Mouse (Mus musculus) NIH3T3 (cell line): ENCODE results near the gene Eprs.
"Not testable (repeated sequence)": the region's sequence is repeated elsewhere in the genome, so short reads cannot be mapped to it uniquely, and the experiment has no call there.

Experiments used
- DNase-seq: peaks from one replicate; pipeline ENCODE4 v3.0.0-alpha.2; 2012; ENCODE audit warnings: low read depth

The Eprs gene

DNA sequence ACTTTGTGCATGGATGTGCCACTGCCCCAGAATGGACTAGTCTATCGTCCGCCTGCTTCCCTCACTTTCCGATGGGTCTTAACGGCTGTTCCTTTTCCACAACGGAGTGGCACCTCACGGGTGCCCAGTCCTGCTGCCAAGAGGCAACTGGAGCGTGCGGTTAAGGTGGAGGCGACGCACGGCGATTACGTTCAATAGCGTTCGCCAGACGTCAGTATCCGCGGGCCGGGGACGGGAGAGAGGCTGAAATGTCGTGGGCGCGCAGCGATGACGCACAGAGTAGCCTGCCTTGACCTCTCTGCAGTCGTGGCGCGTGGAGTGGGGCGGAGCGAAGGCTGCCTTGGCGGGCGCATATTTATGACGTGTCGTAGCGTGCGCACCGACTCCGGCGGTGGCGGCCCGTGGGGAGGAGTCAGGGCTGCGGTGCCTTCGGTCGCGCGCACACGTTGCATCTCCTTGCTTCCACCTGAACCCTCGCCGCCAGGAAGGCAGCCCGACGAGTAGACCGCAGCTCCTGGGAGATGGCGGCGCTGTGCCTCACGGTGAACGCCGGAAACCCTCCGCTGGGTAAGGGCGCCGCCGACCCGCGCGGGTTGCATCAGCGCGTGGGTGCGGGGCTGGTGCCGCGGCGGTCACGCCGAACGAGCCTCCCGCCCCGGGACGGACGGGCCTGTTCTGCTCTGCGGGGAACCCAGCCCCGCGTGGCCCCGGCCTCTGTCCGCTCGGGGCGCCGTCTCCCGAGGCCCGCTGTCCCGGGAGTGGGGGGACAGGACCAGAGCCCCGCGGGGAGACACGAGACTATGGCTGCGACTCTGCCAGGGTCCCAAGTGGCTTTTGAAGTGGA, at the start of gene Eprs:
Gene Eprs (plus strand): TSS at position 368 of the 844 bp plus-strand sequence.
- peak; percentile 99 for DNase-seq

DNA sequence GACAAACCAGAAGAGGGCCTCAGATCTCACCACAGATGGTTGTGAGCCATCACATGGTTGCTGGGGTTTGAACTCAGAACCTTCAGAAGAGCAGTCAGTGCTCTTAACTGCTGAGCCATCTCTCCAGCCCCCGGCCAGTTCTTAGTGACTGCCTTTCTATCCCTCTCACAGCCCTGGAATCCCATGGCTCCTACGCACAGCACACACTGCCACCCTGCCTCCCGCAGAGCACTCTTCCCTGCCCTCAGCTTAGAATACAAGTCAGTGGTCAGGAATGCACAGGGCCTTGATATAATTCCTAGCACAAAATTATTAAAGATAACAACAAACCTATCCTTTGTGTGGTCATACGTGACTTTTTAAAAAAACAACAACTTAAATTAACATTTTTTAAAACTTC, 48.3 kb upstream of the Eprs start:
- no peak for DNase-seq

DNA sequence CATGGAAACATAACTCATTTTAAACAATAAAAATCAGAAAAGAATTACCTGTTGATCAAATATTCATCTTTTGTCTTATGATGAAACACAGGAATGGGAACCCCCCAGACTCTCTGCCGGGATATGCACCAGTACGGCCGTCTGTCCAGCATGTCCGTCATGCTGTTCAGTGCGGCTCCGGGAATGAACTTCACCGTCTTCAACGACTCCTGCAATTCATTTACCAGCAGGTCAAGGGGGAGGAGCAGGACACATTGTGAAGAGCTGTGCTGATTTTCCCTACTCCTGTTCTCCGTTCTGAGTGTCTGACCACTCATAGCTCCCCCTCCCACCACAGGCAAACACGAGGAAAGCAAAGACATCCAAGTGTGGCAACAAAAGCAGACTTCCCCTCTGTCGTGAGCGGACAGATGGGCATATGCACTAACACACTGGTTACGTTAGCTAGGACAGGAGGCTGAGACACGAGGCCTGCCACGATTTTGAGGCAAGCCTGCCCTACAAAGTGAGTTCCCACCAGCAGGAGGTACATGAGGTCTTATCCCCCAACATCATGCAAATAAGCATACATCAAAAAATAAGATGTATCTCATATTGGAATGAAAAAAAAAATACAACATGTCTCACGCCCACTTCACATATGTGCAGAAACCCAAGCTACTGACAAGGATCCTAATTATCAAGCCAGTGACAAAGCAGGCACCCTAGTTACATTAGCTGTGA, 46.8 kb upstream of the Eprs start:
- DNase-seq, result no peak

DNA sequence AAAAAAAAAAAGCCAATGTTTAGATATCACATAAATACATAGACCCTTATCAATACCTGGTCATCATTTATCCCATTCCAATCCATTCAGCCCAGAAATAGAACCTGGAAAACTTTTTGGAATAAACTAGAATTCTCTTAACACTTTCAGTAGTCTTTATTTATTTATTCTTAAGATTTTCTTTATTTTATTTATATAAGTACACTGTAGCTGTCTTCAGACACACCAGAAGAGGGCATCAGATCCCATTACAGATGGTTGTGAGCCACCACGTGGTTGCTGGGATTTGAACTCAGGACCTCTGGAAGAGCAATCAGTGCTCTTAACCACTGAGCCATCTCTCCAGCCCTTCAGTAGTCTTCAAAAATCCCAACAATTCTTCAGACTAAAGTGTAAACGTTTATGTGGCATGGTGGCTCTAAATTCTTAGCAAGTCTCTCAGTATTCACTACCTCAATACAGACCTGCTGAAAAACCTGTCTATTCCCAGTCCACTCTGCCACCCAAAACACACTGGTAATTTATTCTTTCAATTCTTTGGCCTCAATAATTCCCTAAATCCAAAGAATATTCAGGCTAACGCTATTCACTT, 35.0 kb upstream of the Eprs start:
- not testable (repeated sequence) for DNase-seq

DNA sequence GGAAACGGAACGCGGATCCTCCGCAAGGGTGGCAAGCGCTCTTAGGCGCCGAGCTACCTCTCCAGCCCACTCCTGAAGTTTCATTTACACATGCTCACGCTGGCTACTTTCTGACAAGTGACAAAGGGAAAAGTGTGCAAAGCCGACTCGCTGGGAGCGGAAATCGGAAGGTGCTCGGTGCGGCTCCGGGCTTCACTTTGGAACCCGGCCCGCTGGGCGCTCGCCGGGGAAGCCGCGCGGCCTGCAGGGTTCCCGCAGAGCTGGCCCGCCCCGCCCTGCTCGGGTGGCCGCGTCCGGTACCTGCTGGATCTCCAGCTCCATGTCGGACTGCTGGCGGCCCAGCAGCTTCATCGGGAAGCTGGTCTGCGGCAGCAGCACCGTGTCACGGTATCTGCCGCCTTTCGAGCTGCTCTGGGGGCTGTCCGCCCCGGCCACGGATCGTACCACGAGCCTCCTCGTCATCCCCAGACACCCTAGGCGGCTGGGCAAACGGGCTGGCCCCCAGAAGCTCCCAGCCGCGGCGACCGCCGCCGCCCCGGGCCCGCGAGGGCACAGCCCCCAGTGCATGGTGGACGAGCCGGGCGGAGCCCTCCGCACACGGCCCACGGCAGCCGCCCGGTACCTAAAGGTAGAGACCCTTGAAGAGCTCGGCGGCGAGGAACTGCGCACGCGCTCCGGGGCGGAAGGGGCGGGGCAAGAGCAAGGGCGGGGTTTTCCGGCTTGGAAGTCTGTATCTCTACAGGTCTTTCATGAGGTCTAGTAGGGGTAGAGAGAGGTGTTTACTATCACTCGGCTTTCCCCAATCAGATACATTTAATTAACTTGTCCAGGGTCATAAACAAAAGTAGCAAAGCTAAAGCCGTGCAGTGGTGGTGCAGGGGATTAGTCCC, 33.9 kb upstream of the Eprs start, which contains the start of gene Iars2:
Gene Iars2 (minus strand): TSS at position 676 of the 890 bp plus-strand sequence.
- DNase-seq, result peak; percentile 91

DNA sequence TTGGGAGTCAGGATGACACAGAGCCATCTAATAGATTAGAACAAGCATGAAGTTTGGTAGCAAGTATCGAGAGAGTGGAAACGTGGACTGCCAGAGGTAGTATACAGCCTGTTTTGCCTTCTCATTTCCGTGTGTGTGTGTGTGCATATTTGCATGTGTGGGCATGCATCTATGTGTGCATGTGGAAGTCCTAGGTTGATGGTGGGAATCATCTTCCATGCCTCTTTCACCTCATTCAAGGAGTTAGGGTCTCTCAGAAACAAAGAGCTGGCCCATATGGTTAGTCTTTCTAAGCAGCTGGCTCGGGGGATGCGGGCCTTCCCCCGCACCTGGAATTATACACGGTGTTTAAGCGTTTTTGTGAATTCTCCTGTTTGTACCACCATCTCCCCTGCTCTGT, 33.0 kb upstream of the Eprs start:
- no peak for DNase-seq

DNA sequence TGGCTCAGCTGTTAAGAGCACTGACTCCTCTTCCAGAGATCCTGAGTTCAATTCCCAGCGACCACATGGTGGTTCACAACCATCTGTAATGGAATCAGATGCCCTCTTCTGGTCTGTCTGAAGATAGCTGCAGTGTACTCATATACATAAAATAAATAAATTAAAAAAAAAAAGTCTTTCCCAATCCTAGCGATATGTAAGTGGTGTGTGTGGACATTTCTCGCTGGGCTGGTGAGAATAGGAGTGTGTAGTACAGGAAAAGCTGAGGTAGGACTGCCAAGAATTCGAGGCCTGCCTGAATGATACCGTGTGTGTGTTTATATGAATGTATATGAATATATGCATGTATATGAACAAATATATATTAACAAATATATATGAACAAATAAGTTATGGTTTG, 31.5 kb upstream of the Eprs start:
- DNase-seq, result peak; percentile 36

DNA sequence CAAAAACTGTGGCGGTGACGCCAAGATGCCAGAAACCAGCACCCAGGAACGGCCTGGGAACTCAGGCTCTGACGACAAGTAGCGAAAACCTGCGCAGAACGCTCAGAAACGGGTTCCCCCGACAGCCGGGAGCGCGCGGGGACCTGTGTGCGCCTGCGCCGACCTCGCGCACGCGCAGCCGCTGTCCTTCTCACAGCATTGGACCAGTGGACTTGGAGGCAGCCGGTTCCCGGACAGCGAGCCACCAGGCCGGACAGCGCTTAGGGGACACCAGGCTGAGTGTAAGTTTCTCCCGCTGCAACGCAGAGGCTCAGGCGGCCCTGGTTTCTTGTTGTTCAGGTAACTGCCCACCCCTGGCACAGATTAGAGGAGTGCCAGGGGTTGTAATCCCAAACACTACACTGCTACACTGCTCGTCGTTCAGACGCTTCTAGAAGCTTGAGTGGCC, 30.8 kb upstream of the Eprs start, which contains the start of gene Bpnt1:
Gene Bpnt1 (plus strand): TSS at position 167 of the 448 bp plus-strand sequence.
- peak; percentile 95 for DNase-seq

DNA sequence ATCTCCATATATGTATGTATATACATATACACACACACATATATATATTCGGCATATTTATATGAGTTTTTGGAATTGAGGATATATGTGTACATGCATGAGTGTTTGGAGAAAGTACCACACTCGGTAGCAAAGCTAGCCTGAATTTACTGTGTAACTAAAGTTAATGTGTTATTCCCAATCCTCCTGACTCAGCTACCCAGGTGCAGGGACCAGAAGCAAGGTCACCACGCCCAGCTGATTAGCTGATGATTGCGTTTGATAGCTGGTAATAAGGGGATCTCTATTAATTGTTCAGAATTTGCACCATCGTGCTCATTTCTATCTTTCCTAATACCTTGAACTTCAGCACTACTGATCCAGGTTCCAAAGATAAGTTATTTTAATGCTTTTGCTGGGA, 29.2 kb upstream of the Eprs start:
- no peak for DNase-seq

DNA sequence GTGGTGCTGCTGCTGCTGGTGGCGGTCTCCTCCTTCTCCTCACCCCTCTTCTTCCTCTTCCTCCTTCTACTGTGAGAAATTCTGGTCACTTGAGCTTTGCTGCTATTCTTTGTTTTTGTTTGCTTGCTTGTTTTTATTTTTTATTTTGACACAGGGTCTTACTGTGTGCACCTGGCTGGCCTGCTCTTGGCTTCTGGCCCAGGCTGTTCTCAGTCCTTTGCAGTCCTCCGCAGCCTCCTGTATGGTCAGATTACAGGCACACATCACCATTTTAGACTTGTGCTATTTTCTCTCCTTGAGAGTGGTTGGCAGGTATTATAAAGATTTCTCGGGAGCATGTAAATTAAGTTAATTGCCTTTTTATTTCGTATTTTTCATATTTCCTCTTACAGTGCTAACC, 28.7 kb upstream of the Eprs start:
- no peak for DNase-seq

DNA sequence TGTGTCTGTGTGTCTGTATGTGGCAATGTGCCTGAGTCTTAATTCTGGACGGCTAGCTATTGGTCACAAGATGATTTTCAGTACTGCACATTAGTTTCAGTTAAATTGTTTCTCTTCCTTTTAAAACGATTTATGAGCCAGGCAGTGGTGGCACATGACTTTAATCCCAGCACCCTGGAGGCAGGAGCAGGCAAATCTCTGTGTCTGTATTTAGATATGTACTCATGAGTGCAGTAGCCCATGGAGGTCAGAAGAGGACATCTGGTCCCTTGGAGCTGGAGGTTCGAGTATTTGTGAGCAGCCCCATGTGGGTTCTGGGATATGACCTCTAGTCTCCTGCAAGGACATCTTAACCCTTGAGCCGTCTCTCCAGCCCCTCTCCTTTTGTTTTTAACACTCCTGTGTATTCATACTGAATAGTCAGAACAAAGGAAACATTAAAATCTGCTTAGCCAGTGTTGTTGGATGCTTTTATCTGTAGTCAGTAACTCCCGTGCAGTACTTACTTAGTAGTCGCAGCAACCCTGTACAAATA, 27.5 kb upstream of the Eprs start:
- no peak for DNase-seq

DNA sequence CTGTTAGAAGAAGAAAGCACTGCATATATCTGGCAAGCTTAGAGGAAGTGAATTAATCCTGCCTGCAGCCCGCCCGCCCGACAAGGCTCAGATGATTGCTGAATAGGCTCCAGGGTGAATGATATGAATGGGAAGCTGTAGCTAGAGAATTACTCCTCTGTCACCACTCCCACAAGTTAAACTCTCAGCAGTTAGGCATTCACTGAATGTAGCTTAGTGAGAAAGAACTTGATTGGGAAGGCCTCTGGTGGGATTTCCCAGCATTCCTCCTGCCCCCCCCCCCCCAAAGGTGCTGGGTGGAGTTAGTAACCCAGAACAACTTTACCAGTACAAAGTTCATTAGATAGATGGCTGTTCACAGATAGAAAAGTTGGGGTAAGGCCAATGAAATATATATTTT, 26.3 kb upstream of the Eprs start:
- DNase-seq, result no peak

DNA sequence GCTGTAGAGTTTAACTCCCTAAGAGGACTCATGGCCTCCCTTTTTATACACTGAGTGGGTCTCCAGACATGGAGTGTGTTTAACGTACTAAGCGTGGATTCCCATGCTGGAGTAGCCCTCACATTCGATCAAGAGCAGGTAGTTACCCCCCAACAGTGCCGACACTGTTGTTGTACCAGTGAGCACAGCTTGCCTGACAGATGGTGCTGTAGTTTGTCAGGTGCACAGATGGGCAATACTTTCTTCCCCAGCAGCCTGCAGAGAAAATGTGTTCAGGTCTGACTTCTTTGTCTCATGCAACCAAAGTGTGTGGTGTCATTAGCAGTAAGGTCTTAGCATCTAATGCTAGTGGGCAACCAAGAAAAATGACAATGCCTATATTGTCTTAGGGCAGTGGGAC, 20.4 kb upstream of the Eprs start:
- no peak for DNase-seq

DNA sequence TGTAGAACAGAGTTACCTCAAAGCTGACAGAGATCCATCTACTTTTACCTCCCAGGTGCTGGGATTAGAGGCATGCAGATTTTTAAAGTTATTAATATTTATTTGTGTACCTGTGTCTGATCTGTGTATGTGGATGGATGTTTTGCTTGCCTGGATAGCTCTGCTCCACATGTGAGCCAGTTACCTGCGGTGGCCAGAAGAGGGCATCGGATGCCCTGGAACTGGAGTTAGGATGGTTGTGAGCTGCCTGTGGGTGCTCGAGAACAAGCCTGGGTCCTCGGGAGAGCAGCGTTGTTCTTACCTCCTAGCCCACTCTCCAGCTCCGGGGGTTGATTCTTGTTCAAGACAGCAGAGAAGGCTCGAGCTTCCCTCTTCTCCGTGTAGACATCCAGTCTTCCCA, 19.4 kb upstream of the Eprs start:
- peak; percentile 12 for DNase-seq

DNA sequence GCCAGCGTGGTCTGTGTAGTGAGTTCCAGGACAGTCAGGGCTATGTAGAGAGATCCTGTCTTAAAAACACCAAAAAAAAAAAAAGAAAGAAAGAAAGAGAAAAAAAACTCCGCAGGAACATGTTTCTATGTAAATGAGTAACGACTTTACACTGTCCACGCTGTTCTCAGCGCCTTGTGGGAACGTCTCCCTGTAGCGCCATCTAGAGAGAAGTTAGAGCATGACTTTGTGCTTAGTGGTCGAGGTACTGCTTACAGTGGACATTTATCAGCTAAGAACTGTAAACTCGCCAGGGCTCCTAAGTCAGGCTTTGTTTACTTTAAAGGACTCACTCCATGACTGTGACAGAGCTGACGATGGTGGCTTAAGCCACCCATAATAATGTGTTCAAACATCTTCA, 16.7 kb upstream of the Eprs start:
- no peak for DNase-seq

DNA sequence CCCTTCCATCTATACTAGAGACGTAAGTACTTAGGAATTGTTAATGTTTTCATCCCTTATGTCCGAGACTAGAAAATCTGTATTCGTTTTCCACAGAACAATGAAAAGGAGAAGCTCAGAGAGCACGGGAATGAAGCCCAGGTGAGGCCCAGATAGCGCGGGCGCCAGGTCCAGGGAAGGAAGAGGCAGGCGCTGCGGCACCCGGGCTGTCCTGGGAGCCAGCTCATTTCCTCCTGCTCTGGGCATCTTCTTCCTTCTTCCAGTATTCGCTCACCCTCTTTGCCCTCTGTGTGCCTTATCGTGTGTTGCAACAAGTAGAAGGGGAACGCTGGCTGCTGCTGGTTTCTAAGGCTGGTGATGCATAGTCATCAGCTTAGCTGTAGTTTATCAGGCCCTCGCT, 13.1 kb upstream of the Eprs start:
- DNase-seq, result no peak

DNA sequence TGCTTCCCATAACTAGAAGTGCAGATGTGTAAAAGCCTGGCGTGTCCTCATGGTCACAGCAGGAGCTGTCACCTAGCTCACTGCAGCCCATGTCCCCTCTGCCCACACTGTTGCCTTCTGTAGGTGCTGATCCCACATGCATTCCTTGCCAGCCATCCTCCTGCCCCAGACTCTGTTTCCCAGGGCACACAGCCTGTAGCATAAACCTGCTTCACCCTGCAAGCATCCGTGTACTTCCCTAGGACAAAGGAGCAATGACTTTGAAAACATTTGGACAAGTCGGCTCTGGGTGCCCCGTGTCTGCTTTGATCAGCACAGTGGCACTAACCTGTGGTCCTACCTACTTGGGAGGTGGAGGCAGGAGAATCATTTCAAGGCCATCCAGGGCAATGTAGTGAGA, 12.2 kb upstream of the Eprs start:
- DNase-seq, result no peak

DNA sequence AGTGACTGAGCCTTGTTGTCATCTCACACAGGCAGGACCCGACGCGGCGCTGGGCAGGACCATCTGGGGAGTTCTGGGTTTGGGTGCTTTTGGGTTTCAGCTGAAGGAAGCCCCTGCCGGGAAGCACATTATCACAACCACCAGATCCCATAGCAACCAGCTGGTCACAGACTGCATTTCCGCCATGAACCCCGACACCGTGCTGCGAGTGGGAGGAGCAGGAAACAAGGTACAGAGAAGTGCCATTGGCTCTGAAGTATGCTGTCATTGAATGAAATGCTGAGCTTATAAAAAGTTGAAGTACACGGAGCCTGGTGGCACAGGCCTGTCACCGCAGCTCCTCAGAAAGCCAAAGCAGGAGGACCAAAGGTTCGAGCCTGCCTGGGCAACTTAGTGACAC, 10.7 kb upstream of the Eprs start:
- DNase-seq, result no peak

DNA sequence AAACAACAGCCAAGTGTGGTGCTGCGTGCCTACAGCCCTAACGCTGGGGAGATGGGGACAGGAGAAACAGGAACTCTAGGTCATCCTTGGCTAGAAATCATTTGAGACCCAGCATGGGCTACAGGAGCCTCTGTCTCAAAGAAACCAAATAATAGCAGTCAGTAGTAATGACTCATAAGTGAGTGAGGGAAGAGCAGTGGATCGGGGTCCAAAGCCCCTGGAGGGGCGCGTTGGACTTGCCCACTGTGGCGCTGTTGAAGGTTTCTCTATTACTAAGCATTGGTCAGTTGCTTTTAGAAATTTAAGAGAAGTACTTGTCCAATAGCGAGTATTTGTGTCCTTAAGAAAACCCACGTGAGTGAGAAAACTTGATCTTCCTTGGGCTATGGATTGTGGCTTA, 9.5 kb upstream of the Eprs start:
- no peak for DNase-seq

DNA sequence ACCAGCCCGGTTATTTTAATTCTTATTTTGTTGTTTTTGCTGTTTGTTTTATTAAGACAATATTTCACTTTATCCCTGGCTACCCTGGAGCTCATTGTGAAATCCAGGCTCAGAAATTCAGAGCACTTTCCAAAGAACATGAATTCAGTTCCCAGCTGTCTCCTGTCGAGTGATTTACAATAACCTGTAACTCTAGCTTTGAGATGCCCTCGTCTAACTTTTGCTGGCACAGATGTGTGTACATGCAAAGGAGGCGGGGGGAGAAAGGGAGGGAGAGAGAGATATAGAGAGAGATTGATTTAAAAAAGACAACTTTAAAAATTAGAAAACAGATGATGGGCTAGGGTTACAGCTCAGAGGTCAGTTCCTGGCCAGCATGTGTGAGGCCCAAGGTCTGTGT, 8.1 kb upstream of the Eprs start:
- DNase-seq, result no peak

DNA sequence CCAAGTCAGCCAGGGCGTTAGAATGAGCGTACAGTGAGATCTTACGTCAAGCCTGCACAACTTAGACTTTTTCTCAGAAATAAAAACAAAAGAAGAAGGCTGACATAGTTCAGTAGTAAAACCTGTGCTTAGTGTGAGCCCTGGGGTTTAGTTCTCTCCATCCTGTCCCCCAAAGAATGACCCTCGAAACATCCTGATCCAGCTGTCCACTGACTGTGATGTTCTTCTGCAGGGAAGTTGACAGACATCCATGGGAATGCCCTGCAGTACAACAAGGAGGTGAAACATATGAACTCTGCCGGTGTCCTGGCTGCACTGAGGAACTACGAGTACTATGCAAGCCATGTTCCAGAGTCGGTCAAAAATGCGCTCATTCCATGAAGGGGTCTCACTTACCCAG, 6.6 kb upstream of the Eprs start:
- DNase-seq, result no peak

DNA sequence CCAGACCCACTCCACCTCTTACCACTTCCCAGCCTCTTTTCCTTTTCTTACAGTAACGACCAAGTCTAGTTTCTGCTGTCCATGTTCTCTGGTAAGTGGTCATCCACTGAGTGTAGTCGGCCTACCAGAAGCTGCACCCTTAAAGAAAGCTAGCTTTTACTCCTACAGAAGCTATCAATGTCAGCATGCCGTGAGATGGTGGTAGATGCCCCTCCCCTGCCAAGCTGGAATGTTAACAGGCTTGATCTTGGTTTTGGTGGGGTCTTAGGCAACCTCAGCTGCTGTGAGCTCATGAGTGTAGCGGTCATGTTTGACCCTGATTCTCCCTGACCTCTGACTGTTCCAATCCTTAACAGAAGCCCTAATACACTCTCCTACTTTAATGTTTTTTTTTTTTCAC, 4.6 kb upstream of the Eprs start:
- no peak for DNase-seq
